Mouse (Mus musculus) intestine, postnatal 0 days (tissue): ENCODE results near the gene Scd3. TPM values are rescaled to one million over a fixed set of nuclear protein-coding genes. Genes with fewer than 3 reads are reported as not detected.

Experiments
- ATAC-seq: fragments of 200-750 bp; cut with Nextera tagmentation; 2 replicates; pipeline ENCODE4 v1.8.0; 2017; ENCODE audit warnings: mild to moderate bottlenecking, moderate TSS enrichment, moderate library complexity
- H3K27ac ChIP-seq: fragments of 300-500 bp; sonication (generic); 2 replicates; pipeline ENCODE4 v1.5.1; 2014; ENCODE audit warnings: mild to moderate bottlenecking, low read depth, low read length, moderate library complexity
- H3K27me3 ChIP-seq: fragments of 300-500 bp; sonication (generic); replicated peaks from 2 replicates; pipeline ENCODE4 v1.6.1; 2014; ENCODE audit warnings: low read length, mixed read lengths; ENCODE audit not compliant: control insufficient read depth, insufficient read depth
- H3K36me3 ChIP-seq: fragments of 300-500 bp; sonication (generic); 2 replicates; pipeline ENCODE4 v1.6.1; 2014; ENCODE audit warnings: mild to moderate bottlenecking, moderate library complexity; ENCODE audit not compliant: control insufficient read depth, insufficient read depth
- H3K4me1 ChIP-seq: fragments of 300-500 bp; sonication (generic); replicated peaks from 2 replicates; pipeline ENCODE4 v1.6.1; 2014; ENCODE audit warnings: antibody characterized with exemption, low read length, mixed read lengths; ENCODE audit not compliant: control insufficient read depth, insufficient read depth
- H3K4me2 ChIP-seq: fragments of 300-500 bp; sonication (generic); replicated peaks from 2 replicates; pipeline ENCODE4 v1.6.1; 2014; ENCODE audit warnings: low read depth, mild to moderate bottlenecking, moderate library complexity
- H3K4me3 ChIP-seq: fragments of 300-500 bp; sonication (generic); 2 replicates; pipeline ENCODE4 v1.5.1; 2014; ENCODE audit warnings: low read depth, low read length
- H3K9ac ChIP-seq: fragments of 300-500 bp; sonication (generic); 2 replicates; pipeline ENCODE4 v1.6.1; 2014; ENCODE audit warnings: mild to moderate bottlenecking, low read depth, low read length
- H3K9me3 ChIP-seq: fragments of 300-500 bp; sonication (generic); 2 replicates; pipeline ENCODE4 v1.6.1; 2016; ENCODE audit warnings: mixed run types; ENCODE audit not compliant: control insufficient read depth
- CTCF ChIP-seq: sonication (generic); IDR thresholded peaks from 2 replicates; pipeline ENCODE4 v1.5.1; 2016; ENCODE audit warnings: low read depth, mild to moderate bottlenecking, control low read depth, antibody characterized with exemption, moderate library complexity
- WGBS: fragments of 180-500 bp; shearing (Covaris S2); extraction: QIAGEN DNeasy Blood & Tissue Kit; methylation state at CpG from one replicate; pipeline ENCODE4 v1.1.7; 2014; 5-methylcytosine and 5-hydroxymethylcytosine counted together
- polyA plus RNA-seq: library from polyadenylated mRNA; unstranded; fragments of >200 nt; fragmentation: Nextera tagmentation; extraction: Ambion mirVana; gene quantifications from 2 replicates; pipeline ENCODE4 v1.2.1, GENCODE M21; 2015

Gene Scd3
- polyA plus RNA-seq, 1 experiment from 2014 or later: not detected

DNA sequence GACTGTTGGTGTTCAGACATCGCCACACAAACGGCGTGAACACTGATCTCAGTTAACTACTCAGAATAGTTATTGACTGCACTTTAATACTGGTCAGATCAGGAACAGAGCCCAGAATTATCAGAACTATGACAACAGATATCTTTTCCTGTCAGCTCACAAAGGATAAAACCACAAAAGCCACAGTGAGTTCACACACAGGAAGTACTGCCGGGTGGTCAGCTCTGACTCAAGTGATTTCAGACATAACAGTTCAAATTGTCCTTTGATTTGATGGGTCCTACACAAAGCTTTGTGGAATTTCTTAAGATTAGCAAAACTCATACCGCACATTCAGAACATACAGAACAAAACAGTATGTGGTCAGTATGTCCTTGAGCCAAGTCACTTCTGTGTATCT is 22.7 kb downstream of the Scd3 start:
- no peaks in the 10 kb centered on the region for H3K36me3 ChIP-seq
- no peak overlapping the region for H3K9ac ChIP-seq
- H3K27me3 ChIP-seq: no peaks in the 10 kb centered on the region
- H3K27ac ChIP-seq: no peak overlapping the region
- H3K4me1 ChIP-seq: no peaks in the 10 kb centered on the region
- TF ChIP-seq CTCF: no peak
- no peak overlapping the region for H3K4me3 ChIP-seq
- no peak for ATAC-seq
- 81% methylated on average over 5 of the region's 5 CpGs for WGBS
- no peak overlapping the region for H3K4me2 ChIP-seq
- H3K9me3 ChIP-seq: no peaks in the 10 kb centered on the region

DNA sequence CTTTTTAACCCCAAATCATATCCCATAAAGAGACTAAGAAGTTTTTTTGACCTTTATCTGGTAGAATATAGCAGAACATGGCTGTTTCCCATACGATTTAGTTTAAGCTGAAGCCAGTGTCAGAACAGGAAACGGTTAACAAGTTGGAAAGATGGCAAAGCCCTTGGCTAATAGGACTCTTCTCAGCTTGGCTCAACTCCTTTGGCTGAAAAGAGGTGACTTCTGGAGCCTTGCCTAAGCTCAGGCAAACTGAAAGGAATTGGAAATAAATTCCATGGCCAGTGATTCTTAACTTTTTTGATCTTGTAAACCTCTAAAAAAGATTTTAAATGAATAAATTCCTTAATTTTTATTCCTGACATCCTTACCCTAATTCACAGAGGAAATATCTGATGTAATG is 26.7 kb downstream of the Scd3 start:
- Histone ChIP-seq H3K9me3 (no peaks in the 10 kb centered on the region), H3K9ac (no peak overlapping the region), H3K27me3 (no peaks in the 10 kb centered on the region), H3K4me1 (no peaks in the 10 kb centered on the region), H3K27ac (no peak overlapping the region), H3K4me3 (no peak overlapping the region), H3K4me2 (no peak overlapping the region), H3K36me3 (no peaks in the 10 kb centered on the region)
- 70% methylated on average over 2 of the region's 2 CpGs for WGBS
- no peak for ATAC-seq
- TF ChIP-seq CTCF: no peak

DNA sequence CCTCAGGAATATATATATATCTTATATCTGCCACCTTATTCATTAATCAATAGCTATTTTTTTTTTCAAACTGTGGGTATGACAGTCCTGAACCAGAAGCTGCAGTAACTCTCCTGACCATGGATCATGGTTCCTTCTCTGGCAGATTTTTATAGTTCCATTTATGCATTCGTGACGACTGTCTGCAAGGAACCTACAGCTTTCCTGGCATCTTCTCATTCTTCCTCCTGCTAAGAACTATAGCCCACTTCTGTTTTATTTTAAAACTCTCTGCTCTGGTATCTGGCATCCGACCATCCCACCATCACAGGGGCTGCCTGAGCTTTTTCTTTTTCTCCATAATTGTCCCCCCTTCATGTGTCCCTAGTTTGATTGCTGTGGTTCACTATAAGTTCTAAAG is 27.1 kb downstream of the Scd3 start:
- TF ChIP-seq CTCF: no peak
- Histone ChIP-seq H3K4me3 (no peak overlapping the region), H3K36me3 (no peaks in the 10 kb centered on the region), H3K4me1 (no peaks in the 10 kb centered on the region), H3K27ac (no peak overlapping the region), H3K9ac (no peak overlapping the region), H3K4me2 (no peak overlapping the region), H3K27me3 (no peaks in the 10 kb centered on the region), H3K9me3 (no peaks in the 10 kb centered on the region)
- no peak for ATAC-seq
- 74% methylated on average over 3 of the region's 3 CpGs for WGBS

DNA sequence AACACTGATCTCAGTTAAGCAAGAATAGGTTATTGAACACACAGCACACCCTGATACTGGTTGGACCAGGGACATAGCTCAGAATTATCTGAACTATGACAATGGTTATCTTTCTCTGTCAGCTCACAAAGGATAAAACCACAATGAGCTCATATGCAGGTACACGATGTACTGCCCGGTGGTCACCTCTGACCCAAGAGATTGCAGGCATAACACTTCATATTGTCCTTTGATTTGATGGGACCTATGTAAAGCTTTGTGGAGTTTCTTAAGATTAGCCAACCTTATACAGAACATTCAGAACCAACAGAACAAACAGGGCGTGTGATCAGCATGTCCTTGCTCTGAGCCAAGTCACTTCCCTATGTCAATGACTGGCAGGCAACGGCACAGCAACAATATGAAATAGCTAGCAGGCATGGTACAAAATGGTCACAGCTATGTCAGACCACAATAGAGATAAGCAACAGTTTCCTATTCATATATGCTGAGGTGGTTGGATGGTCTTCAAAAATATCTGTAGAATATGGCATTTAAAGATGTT is 28.6 kb downstream of the Scd3 start:
- no peaks in the 10 kb centered on the region for H3K9me3 ChIP-seq
- H3K36me3 ChIP-seq: no peaks in the 10 kb centered on the region
- no peak for TF ChIP-seq CTCF
- no peaks in the 10 kb centered on the region for H3K4me1 ChIP-seq
- H3K27me3 ChIP-seq: no peaks in the 10 kb centered on the region
- 83% methylated on average over 4 of the region's 4 CpGs for WGBS
- no peak overlapping the region for H3K9ac ChIP-seq
- H3K27ac ChIP-seq: no peak overlapping the region
- no peak overlapping the region for H3K4me2 ChIP-seq
- H3K4me3 ChIP-seq: no peak overlapping the region
- ATAC-seq: no peak

DNA sequence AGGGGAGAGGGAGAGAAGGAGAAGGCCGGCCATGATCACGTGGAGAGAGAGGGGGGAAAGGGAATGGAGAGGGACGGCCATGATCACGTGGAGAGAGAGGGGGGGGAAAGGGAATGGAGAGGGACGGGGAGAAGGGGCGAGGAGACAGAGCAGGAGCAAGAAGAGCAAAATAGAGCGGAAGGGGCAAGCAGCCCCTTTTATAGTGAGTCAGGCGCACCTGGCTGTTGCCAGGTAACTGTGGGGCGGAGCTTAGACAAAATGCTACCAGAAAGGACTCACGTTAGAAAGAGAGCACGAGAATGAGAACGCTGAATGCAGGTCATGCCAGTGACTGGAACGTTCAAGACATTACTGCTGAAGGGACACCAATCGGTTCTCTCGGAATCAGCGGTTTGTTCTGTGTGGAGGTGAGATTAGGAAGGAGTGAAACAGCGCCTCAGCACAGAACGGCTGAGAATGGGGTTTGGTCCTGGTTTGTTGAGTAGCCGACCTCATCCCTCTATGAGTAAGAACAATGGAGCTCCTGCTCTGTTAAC is 34.5 kb downstream of the Scd3 start:
- Histone ChIP-seq H3K27me3 (no peaks in the 10 kb centered on the region), H3K4me3 (0 out of 2 replicates have a peak overlapping the region, but pooled peaks have one; percentile 16), H3K9ac (no peak overlapping the region), H3K27ac (no peak overlapping the region), H3K9me3 (no peaks in the 10 kb centered on the region), H3K4me1 (no peaks in the 10 kb centered on the region), H3K36me3 (no peaks in the 10 kb centered on the region), H3K4me2 (peak overlapping the region; percentile 60)
- ATAC-seq: no peak
- no peak for TF ChIP-seq CTCF
- WGBS: 10% methylated on average over 19 of the region's 19 CpGs

DNA sequence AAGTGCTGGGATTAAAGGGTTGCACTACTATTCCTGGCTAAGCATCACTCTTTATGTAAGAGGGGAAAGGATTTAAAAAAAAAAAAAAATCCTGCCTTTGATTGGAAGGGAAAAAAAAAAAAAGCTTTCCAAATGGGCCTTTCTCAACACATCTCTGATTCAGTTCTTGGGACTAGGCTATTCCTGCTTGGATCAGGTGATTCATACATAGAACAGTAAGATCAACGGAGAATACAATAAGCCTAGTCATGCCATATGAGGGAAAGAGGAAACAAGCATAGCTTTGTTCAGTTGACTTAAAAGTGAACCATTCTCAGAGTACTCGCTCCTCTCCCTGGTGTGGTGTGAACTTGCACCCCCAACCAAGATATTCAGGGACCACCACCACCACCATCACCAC is 35.8 kb downstream of the Scd3 start:
- no peak overlapping the region for H3K4me2 ChIP-seq
- no peak overlapping the region for H3K27ac ChIP-seq
- H3K27me3 ChIP-seq: no peaks in the 10 kb centered on the region
- H3K9me3 ChIP-seq: no peaks in the 10 kb centered on the region
- H3K36me3 ChIP-seq: no peaks in the 10 kb centered on the region
- no peak overlapping the region for H3K9ac ChIP-seq
- TF ChIP-seq CTCF: no peak
- WGBS: 65% methylated on average over 2 of the region's 2 CpGs
- ATAC-seq: no peak
- no peak overlapping the region for H3K4me3 ChIP-seq
- no peaks in the 10 kb centered on the region for H3K4me1 ChIP-seq
